In genomic region chr9:98422656-98423055, GRCm38 (mm10) we compare ENCODE assay signal across 11 mouse cellular contexts. TPM values are rescaled to one million over a fixed set of nuclear protein-coding genes. Genes with fewer than 3 reads are reported as not detected.
DNase-seq lines count a peak whose midpoint lies in the region; ATAC-seq and TF ChIP-seq lines count a peak whose summit lies in the region.
"Had no signal": no experiment of that assay in that cellular context is flagged by ENCODE, and none has a peak within 500 bp of the region (broad histone marks: within the 10 kb centered on the region; RNA-seq: fewer than 3 reads in every experiment).

Gene Rbp1, plus strand, starts transcription at chr9:98422961.

- no peak within 1 kb of the TSS for H3K9ac ChIP-seq in kidney, embryonic 14.5 days (ENCODE audit: low read depth, low read length)
- H3K9ac ChIP-seq in forebrain, embryonic 11.5 days (ENCODE audit: low read length) = no peak within 1 kb of the TSS
- H3K9ac ChIP-seq in intestine, postnatal 0 days (ENCODE audit: low read depth, low read length) = no peak within 1 kb of the TSS
- no peak within 1 kb of the TSS for H3K9ac ChIP-seq in midbrain, embryonic 16.5 days (ENCODE audit: low read depth, low read length)

- no peaks in the 10 kb centered on the region for H3K27me3 ChIP-seq in kidney, embryonic 14.5 days (ENCODE audit: control insufficient read depth, insufficient read depth, low read length)
- H3K27me3 ChIP-seq in forebrain, embryonic 11.5 days (ENCODE audit: control insufficient read depth, insufficient read depth, low read length) = peaks cover 20% of the 10 kb centered on the region
- H3K27me3 ChIP-seq in intestine, postnatal 0 days (replicated peaks; ENCODE audit: control insufficient read depth, insufficient read depth, low read length) = no peaks in the 10 kb centered on the region
- no peaks in the 10 kb centered on the region; the same call in none of the 2 replicates for H3K27me3 ChIP-seq in midbrain, embryonic 16.5 days (ENCODE audit: control insufficient read depth, insufficient read depth, low read depth, low read length)
- H3K27me3 ChIP-seq: Patski had no signal

- H3K4me2 ChIP-seq in kidney, embryonic 14.5 days (replicated peaks; ENCODE audit: low read depth, low read length) = no peak within 1 kb of the TSS
- no peak within 1 kb of the TSS for H3K4me2 ChIP-seq in forebrain, embryonic 11.5 days (ENCODE audit: low read depth, low read length, severe bottlenecking)
- H3K4me2 ChIP-seq in intestine, postnatal 0 days (replicated peaks; ENCODE audit: low read depth) = no peak within 1 kb of the TSS
- H3K4me2 ChIP-seq in midbrain, embryonic 16.5 days (ENCODE audit: low read length) = peak within 1 kb of the TSS; percentile 3; the same call in 1 of the 2 replicates

- 79% methylated on average over 5 of the region's 5 CpGs for WGBS in kidney, embryonic 14.5 days
- 88% methylated on average over 5 of the region's 5 CpGs for WGBS in forebrain, embryonic 11.5 days
- 57% methylated on average over 5 of the region's 5 CpGs for WGBS in intestine, postnatal 0 days
- WGBS in midbrain, embryonic 16.5 days = 89% methylated on average over 5 of the region's 5 CpGs

- no peak for DNase-seq in kidney, postnatal 25 days
- DNase-seq in forebrain, embryonic 11.5 days (ENCODE audit: low spot score) = no peak
- DNase-seq in left cerebral cortex, adult 8-10 months (ENCODE audit: low spot score in 2 of 2) = no peak
- DNase-seq in gastrocnemius, postnatal 10 days = no peak
- DNase-seq in right cerebral cortex, postnatal 4 days = no peak
- DNase-seq: cerebellum, adult 9-10 months had no signal

- H3K4me1 ChIP-seq in kidney, embryonic 14.5 days (ENCODE audit: control insufficient read depth, insufficient read depth, low read length) = peaks cover 36% of the 10 kb centered on the region
- H3K4me1 ChIP-seq in forebrain, embryonic 11.5 days (replicated peaks; ENCODE audit: control insufficient read depth, insufficient read depth, low read length) = no peaks in the 10 kb centered on the region
- H3K4me1 ChIP-seq in intestine, postnatal 0 days (replicated peaks; ENCODE audit: control insufficient read depth, insufficient read depth, low read length) = peaks cover 3% of the 10 kb centered on the region
- H3K4me1 ChIP-seq in midbrain, embryonic 16.5 days (ENCODE audit: control insufficient read depth, insufficient read depth, low read length) = peaks cover 14% of the 10 kb centered on the region

- H3K27ac ChIP-seq in kidney, embryonic 14.5 days (ENCODE audit: low read depth, low read length) = no peak within 1 kb of the TSS
- no peak within 1 kb of the TSS for H3K27ac ChIP-seq in forebrain, embryonic 11.5 days (ENCODE audit: low read depth, low read length)
- H3K27ac ChIP-seq in intestine, postnatal 0 days (ENCODE audit: low read depth, low read length) = no peak within 1 kb of the TSS
- no peak within 1 kb of the TSS for H3K27ac ChIP-seq in midbrain, embryonic 16.5 days (ENCODE audit: low read length)
- H3K27ac ChIP-seq: macrophage had no signal

- no peak for ATAC-seq in kidney, embryonic 14.5 days (ENCODE audit: low FRiP score, low TSS enrichment)
- ATAC-seq in forebrain, embryonic 11.5 days (replicated peaks; ENCODE audit: low FRiP score) = no peak
- ATAC-seq in intestine, postnatal 0 days = no peak
- no peak for ATAC-seq in midbrain, embryonic 16.5 days
- ATAC-seq: Patski had no signal

- no peak within 1 kb of the TSS for H3K4me3 ChIP-seq in kidney, embryonic 14.5 days (ENCODE audit: low read length)
- no peak within 1 kb of the TSS for H3K4me3 ChIP-seq in forebrain, embryonic 11.5 days (ENCODE audit: low read depth, low read length)
- no peak within 1 kb of the TSS for H3K4me3 ChIP-seq in intestine, postnatal 0 days (ENCODE audit: low read depth, low read length)
- no peak within 1 kb of the TSS for H3K4me3 ChIP-seq in midbrain, embryonic 16.5 days (ENCODE audit: low read depth, low read length)

- H3K36me3 ChIP-seq in kidney, embryonic 14.5 days (ENCODE audit: control insufficient read depth, insufficient read depth, low read length) = no peaks in the 10 kb centered on the region
- H3K36me3 ChIP-seq in forebrain, embryonic 11.5 days (ENCODE audit: control insufficient read depth, insufficient read depth, low read length) = no peaks in the 10 kb centered on the region
- H3K36me3 ChIP-seq in intestine, postnatal 0 days (ENCODE audit: control insufficient read depth, insufficient read depth) = no peaks in the 10 kb centered on the region
- H3K36me3 ChIP-seq in midbrain, embryonic 16.5 days (ENCODE audit: control insufficient read depth, insufficient read depth, low read length) = no peaks in the 10 kb centered on the region

- no peak for TF ChIP-seq CTCF in intestine, postnatal 0 days (IDR thresholded peaks at IDR 0.05; ENCODE audit: low read depth)

- H3K9me3 ChIP-seq in kidney, embryonic 14.5 days (ENCODE audit: control insufficient read depth, low read length) = no peaks in the 10 kb centered on the region
- H3K9me3 ChIP-seq in forebrain, embryonic 11.5 days (ENCODE audit: control insufficient read depth, low read length) = no peaks in the 10 kb centered on the region
- H3K9me3 ChIP-seq in intestine, postnatal 0 days (ENCODE audit: control insufficient read depth) = no peaks in the 10 kb centered on the region
- no peaks in the 10 kb centered on the region; the same call in 1 of the 2 replicates for H3K9me3 ChIP-seq in midbrain, embryonic 16.5 days (replicated peaks; ENCODE audit: control insufficient read depth, low read length, poor library complexity, severe bottlenecking)

RNA-seq across cellular contexts. Expression of gene Rbp1, which starts in this region (rescaled TPM):
- 136 and 161 TPM in 2 replicates for polyA plus RNA-seq in kidney, embryonic 14.5 days (2014; fragmentation: Nextera tagmentation; extraction: Ambion mirVana)
- polyA plus RNA-seq in forebrain, embryonic 11.5 days (2014; fragmentation: Nextera tagmentation; extraction: Ambion mirVana) = 24.5 and 29.5 TPM in 2 replicates
- 25.5 and 26.6 TPM in 2 replicates for polyA plus RNA-seq in intestine, postnatal 0 days (2015; fragmentation: Nextera tagmentation; extraction: Ambion mirVana)
- polyA plus RNA-seq in midbrain, embryonic 16.5 days (2015; fragmentation: Nextera tagmentation; extraction: Ambion mirVana) = 20.0 and 20.1 TPM in 2 replicates
- total RNA-seq in left cerebral cortex, adult 8-10 months (2022) = 1 to 10 TPM; 4.9 to 6.4 (median 5.8) TPM
- total RNA-seq in gastrocnemius, postnatal 10 days (2021) = 1 to 10 TPM; 5.9 to 6.9 TPM
